Mouse (Mus musculus): ENCODE data around the gene Pdgfra.

DNA sequence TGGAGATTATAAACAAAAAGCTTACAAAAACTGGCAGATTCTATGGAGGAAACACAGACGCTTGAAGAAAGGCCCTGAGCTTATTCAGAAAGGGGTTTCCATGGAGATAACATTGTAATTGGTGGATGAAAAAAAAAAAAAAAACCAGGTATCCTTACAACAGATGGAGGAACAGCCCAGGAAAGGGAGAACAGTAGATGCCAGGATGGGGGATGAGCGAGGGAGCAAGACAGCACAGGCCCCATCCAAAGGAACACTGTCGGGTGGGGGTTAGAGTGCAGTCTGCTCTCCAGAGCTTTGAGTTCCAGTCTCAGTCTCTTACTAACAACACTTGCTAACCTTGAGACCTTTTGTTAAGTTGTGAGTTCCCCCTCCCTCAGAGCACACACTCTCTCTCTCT lies 45.6 kb upstream of the Pdgfra start:
- TF ChIP-seq CTCF (IDR thresholded peaks at IDR 0.05; ENCODE audit: low read depth, low read length) (no peak), POLR2A (IDR thresholded peaks at IDR 0.05; ENCODE audit: borderline replicate concordance, low read depth, low read length) (no peak)

Measured in bone marrow macrophage, adult 2 months (primary cell).